Mouse (Mus musculus): ENCODE data around the gene Tjp1.

DNA sequence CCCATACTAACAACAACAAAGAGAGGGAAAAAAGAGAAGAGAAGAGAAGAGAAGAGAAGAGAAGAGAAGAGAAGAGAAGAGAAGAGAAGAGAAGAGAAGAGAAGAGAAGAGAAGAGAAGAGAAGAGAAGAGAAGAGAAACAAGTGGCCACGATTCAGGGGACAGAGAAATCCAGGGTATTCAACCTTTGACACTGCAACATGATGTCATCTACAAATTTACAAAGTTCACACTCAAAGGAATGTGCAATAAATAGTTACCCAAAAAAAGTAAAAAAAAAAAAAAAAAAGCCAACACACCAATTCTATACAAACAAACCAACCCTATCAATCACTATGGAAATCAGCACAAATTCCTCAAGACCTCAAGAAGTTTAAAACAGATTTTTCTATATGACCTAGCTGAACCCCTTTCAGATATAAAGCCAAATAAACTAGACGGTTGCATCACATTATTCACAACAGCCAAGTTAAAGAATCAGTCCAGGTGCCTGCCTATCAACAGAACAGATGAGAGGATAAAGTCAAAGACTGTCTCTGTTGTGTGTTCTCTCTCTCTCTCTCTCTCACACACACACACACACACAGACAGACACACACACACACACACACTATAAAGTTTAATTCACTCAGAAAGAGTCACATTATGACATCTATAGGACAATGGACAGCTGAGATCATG lies 194.4 kb downstream of the Tjp1 start:
- no peak for TF ChIP-seq CTCF (conservative IDR thresholded peaks at IDR 0.05; ENCODE audit: low read length)
- TF ChIP-seq POU5F1 (IDR thresholded peaks at IDR 0.05; ENCODE audit: borderline replicate concordance, low read length), result no peak
- TF ChIP-seq NANOG (IDR thresholded peaks at IDR 0.05; ENCODE audit: borderline replicate concordance, low read length), result no peak
